1 mouse cellular context compared by ENCODE assay signal in the genomic region with DNA sequence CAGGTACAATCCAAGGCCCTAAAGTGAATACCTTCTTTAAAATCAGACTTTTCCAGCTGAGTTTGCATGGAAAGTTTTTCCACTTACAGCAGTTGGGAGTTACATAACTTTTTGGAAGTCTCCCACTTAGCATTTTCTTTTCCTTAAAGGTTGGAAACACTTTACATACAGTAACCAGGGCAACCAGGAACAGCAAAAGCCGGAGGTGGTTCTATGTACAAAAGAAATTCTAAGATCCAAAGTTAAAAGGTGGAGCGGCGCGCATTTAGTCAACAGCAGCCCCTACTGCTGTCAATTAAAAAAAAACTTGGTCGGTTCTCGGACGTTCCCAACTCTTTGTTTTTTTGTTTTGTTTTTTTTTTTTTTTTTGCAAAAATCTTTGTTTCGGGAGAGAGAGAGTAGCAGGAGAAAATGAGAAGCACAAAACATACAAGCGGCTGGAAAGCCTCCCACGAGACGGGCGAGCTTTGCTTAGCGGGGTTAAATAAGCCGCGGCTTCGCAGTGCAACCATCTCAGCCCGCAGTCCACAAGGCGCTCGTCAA.
A peak's percentile ranks its signal among the peaks of the same experiment; 100 is the strongest.
TF ChIP-seq lines count a peak whose summit lies in the region.

No protein-coding gene starts in this region.

TF ChIP-seq in CH12.LX, 34 proteins besides CTCF, POLR2A, EP300 and RAD21:
- no peak for TF ChIP-seq KAT2A (IDR thresholded peaks at IDR 0.05; ENCODE audit: insufficient replicate concordance, low read length)
- peak; percentile 91; the same call in 1 of the 2 replicates for TF ChIP-seq CHD1 (IDR thresholded peaks at IDR 0.05; ENCODE audit: low read depth, low read length)
- TF ChIP-seq E2F4 (IDR thresholded peaks at IDR 0.05; ENCODE audit: insufficient replicate concordance, low read depth, low read length): no peak
